Mouse (Mus musculus) ES-Bruce4 (cell line): ENCODE results near the gene Psip1.

Experiments
- CTCF ChIP-seq: IDR thresholded peaks from one replicate; pipeline ENCODE4 v1.8.1; 2011; ENCODE audit warnings: low read depth, low read length
- EP300 ChIP-seq: IDR thresholded peaks from 2 replicates; pipeline ENCODE4 v1.6.1; 2011; ENCODE audit warnings: low read depth, low read length; ENCODE audit not compliant: insufficient read depth
- POLR2A ChIP-seq: IDR thresholded peaks from one replicate; pipeline ENCODE4 v1.8.1; 2011; ENCODE audit warnings: low read length; ENCODE audit not compliant: insufficient read depth

GRCm38 (mm10) chr4:83524456-83524842 lies 38.2 kb upstream of the Psip1 start:
- TF ChIP-seq POLR2A (no peak), CTCF (no peak), EP300 (no peak)
